Mouse (Mus musculus) liver, embryonic 14.5 days (tissue): ENCODE results near the gene Keap1. TPM values are rescaled to one million over a fixed set of nuclear protein-coding genes. Genes with fewer than 3 reads are reported as not detected.

Source experiments
- ATAC-seq: fragments of 200-750 bp; cut with Nextera tagmentation; 2 replicates; pipeline ENCODE4 v1.8.0; 2017; ENCODE audit warnings: moderate number of reproducible peaks, mild to moderate bottlenecking, moderate library complexity; ENCODE audit not compliant: insufficient read depth
- DNase-seq, 3 experiments: peaks; one replicate each; pipeline ENCODE4 v3.0.0-alpha.2; 2012 to 2013; ENCODE audit warnings: low read depth in 3 of 3, low spot score in 3 of 3
- H3K27ac ChIP-seq: fragments of 300-500 bp; sonication (generic); 2 replicates; pipeline ENCODE4 v1.5.1; 2014; ENCODE audit warnings: moderate library complexity, mild to moderate bottlenecking, control low read depth, inconsistent platforms
- H3K27me3 ChIP-seq: fragments of 300-500 bp; sonication (generic); 2 replicates; pipeline ENCODE4 v1.6.1; 2014; ENCODE audit warnings: mild to moderate bottlenecking, low read length, moderate library complexity; ENCODE audit not compliant: control insufficient read depth, insufficient read depth
- H3K36me3 ChIP-seq: fragments of 300-500 bp; sonication (generic); replicated peaks from 2 replicates; pipeline ENCODE4 v1.6.1; 2014; ENCODE audit warnings: low read depth; ENCODE audit not compliant: control insufficient read depth, insufficient read depth
- H3K4me1 ChIP-seq, 2 experiments: fragments of 200-500 bp in 1 of 2; fragments of 300-500 bp in 1 of 2; sonication (generic) in 1 of 2; replicated peaks; 2 replicates each; pipeline ENCODE4 v1.6.1; 2012 to 2014; ENCODE audit warnings: antibody characterized with exemption in 1 of 2, inconsistent platforms in 1 of 2, low read length in 1 of 2; ENCODE audit not compliant: control insufficient read depth in 2 of 2, insufficient read depth in 2 of 2
- H3K4me2 ChIP-seq: fragments of 300-500 bp; sonication (generic); 2 replicates; pipeline ENCODE4 v1.6.1; 2014; ENCODE audit warnings: low read depth, mild to moderate bottlenecking, control low read depth, moderate library complexity
- H3K4me3 ChIP-seq, 2 experiments: fragments of 200-500 bp in 1 of 2; fragments of 300-500 bp in 1 of 2; sonication (generic) in 1 of 2; 2 replicates each; pipeline ENCODE4 v1.5.1; 2012 to 2014; ENCODE audit warnings: low read depth in 2 of 2, low read length in 2 of 2, mild to moderate bottlenecking in 2 of 2, control low read depth in 1 of 2, inconsistent platforms in 1 of 2, moderate library complexity in 1 of 2; ENCODE audit not compliant: insufficient read depth in 1 of 2
- H3K9ac ChIP-seq: fragments of 300-500 bp; sonication (generic); replicated peaks from 2 replicates; pipeline ENCODE4 v1.6.1; 2014; ENCODE audit warnings: mild to moderate bottlenecking, control low read depth, moderate library complexity
- H3K9me3 ChIP-seq: fragments of 300-500 bp; sonication (generic); 2 replicates; pipeline ENCODE4 v1.6.1; 2016; ENCODE audit warnings: low read length, mixed read lengths; ENCODE audit not compliant: control insufficient read depth
- CTCF ChIP-seq: IDR thresholded peaks from 2 replicates; pipeline ENCODE4 v1.5.1; 2016; ENCODE audit warnings: antibody characterized with exemption, low read depth, control low read depth
- EP300 ChIP-seq: IDR thresholded peaks from 2 replicates; pipeline ENCODE4 v1.6.1; 2016; ENCODE audit warnings: antibody characterized with exemption, low read depth
- WGBS: fragments of 180-500 bp; shearing (Covaris S2); extraction: QIAGEN DNeasy Blood & Tissue Kit; methylation state at CpG from one replicate; pipeline ENCODE4 v1.1.7; 2014; ENCODE audit not compliant: insufficient replicate concordance; 5-methylcytosine and 5-hydroxymethylcytosine counted together
- polyA plus RNA-seq, 2 experiments: library from polyadenylated mRNA; depleted of rRNA in 1 of 2; stranded (reverse) in 1 of 2; unstranded in 1 of 2; fragments of >200 nt; fragmentation: Nextera tagmentation in 1 of 2; extraction: Ambion mirVana in 1 of 2; gene quantifications; 2 replicates each; pipeline versions ENCODE4 v1.2.1 to v1.2.3; 2012 to 2014

Gene Keap1
- polyA plus RNA-seq, 2 experiments = 15.1 to 15.6 TPM

DNA sequence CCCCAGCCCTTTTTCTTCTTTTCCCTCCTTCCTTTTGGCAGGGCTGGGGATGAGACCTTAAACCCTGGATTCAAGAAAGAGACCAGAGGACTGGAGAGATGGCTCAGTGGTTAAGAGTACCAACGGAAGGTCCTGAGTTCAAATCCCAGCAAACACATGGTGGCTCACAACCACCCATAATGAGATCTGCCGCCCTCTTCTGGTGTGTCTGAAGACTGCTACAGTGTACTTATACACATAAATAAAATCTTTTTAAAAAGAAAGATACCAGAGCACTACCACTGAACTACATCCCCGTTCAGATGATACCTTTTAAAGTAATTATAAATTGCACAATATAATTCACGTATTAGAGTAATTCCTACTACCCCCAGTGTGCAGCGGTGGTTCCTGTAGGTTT, 6.3 kb downstream of the Keap1 start:
- no peak overlapping the region for H3K27ac ChIP-seq
- TF ChIP-seq EP300 = no peak
- 0 out of 2 replicates have a peak, but pooled peaks have one; percentile 5 for TF ChIP-seq CTCF
- no peaks in the 10 kb centered on the region for H3K27me3 ChIP-seq
- peaks cover 39% of the 10 kb centered on the region for H3K36me3 ChIP-seq
- no peak overlapping the region for H3K4me3 ChIP-seq
- DNase-seq = no peak
- 77% methylated on average over 5 of the region's 5 CpGs for WGBS
- H3K9ac ChIP-seq = no peak overlapping the region
- H3K4me1 ChIP-seq = peaks cover 7 to 10% of the 10 kb centered on the region in 2 experiments
- H3K9me3 ChIP-seq = no peaks in the 10 kb centered on the region
- no peak for ATAC-seq
- H3K4me2 ChIP-seq = no peak overlapping the region

DNA sequence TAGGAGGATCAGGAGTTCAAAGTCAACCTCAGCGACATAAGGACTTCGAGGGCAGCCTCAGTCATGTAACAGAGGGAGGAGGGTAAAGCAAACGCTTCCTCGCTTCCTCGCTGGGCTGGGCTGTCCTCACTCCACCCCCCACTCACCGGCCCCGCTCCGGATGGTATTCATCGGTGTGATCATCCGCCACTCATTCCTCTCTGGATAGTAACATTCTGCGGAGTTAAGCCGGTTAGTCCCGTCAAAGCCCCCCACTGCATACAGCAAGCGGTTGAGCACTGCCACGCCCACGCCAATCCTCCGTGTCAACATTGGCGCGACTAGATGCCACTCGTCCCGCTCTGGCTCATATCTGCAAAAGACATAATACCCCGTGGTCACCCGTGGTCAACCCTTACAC, 7.6 kb downstream of the Keap1 start:
- H3K27me3 ChIP-seq = no peaks in the 10 kb centered on the region
- 58% methylated on average over 23 of the region's 23 CpGs for WGBS
- ATAC-seq (no peak), DNase-seq (no peak)
- H3K4me1 ChIP-seq = peaks cover 4 to 15% of the 10 kb centered on the region in 2 experiments
- no peak overlapping the region for H3K27ac ChIP-seq
- no peak overlapping the region for H3K4me2 ChIP-seq
- TF ChIP-seq EP300 = no peak
- TF ChIP-seq CTCF = no peak
- H3K9me3 ChIP-seq = no peaks in the 10 kb centered on the region
- H3K9ac ChIP-seq = no peak overlapping the region
- H3K36me3 ChIP-seq = peaks cover 39% of the 10 kb centered on the region
- H3K4me3 ChIP-seq = no peak overlapping the region

DNA sequence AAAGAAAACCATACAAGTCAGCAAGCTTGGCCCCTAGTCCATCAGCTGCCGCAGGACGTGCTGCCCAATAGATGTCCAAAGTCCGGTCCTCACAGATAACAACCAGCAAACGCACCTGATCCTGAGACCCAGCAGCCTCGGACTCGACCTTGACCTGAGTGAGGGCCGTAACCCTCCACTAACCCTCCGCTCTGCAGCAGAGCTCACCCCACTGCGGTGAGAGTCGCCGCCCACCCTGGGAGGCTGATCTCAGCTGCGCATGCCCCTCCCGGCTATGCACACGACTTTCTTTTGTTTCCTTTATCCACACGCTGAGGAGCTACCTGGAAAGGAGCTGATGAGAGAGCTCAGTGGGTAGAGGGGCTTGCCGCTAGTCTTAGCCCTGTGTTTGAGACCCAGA, 11.8 kb downstream of the Keap1 start:
- Histone ChIP-seq H3K4me1 (peaks cover 4 to 26% of the 10 kb centered on the region in 2 experiments), H3K9ac (peak overlapping the region; percentile 51), H3K27me3 (no peaks in the 10 kb centered on the region), H3K4me2 (peak overlapping the region; percentile 67), H3K36me3 (peaks cover 19% of the 10 kb centered on the region), H3K9me3 (no peaks in the 10 kb centered on the region), H3K27ac (no peak overlapping the region), H3K4me3 (peak overlapping the region; percentile 39 to 51)
- no peak for TF ChIP-seq CTCF
- no peak for TF ChIP-seq EP300
- ATAC-seq = peak; percentile 30; the same call in 1 of the 2 replicates
- no peak for DNase-seq
- WGBS = 18% methylated on average over 16 of the region's 16 CpGs

DNA sequence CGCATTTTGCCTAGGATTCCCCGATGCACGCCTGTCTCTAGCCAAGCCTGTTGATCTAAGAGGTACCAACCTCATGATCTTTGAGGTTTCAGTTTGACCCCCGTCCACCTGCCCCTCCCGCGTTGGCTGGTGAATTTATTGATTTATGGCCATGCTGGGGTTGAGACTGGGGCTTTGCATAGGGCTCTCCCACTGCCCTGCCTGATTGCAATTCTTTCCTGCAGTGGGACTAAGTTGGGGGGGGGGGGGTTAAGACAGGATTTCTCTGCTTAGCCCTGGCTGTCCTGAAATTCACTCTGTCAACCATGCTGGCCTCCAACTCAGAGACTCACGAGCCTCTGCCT, 13.8 kb downstream of the Keap1 start:
- peaks cover 9% of the 10 kb centered on the region for H3K36me3 ChIP-seq
- TF ChIP-seq EP300 (no peak), CTCF (no peak)
- H3K9ac ChIP-seq = no peak overlapping the region
- H3K4me1 ChIP-seq = peaks cover 14 to 39% of the 10 kb centered on the region in 2 experiments
- H3K4me2 ChIP-seq = peak overlapping the region; percentile 65
- no peaks in the 10 kb centered on the region for H3K9me3 ChIP-seq
- DNase-seq = no peak
- H3K4me3 ChIP-seq = peak overlapping the region; percentile 39 to 43
- no peak overlapping the region for H3K27ac ChIP-seq
- ATAC-seq = no peak
- WGBS = 8% methylated on average over 7 of the region's 7 CpGs
- no peaks in the 10 kb centered on the region for H3K27me3 ChIP-seq

GRCm38 (mm10) chr9:21224576-21225414, 14.4 kb downstream of the Keap1 start:
- no peak overlapping the region for H3K27ac ChIP-seq
- peak overlapping the region; percentile 65 for H3K4me2 ChIP-seq
- H3K27me3 ChIP-seq = no peaks in the 10 kb centered on the region
- peak overlapping the region; percentile 39 to 43 for H3K4me3 ChIP-seq
- TF ChIP-seq EP300 = no peak
- peak; percentile 9; the same call in 1 of the 2 replicates for TF ChIP-seq CTCF
- WGBS = 18% methylated on average over 26 of the region's 26 CpGs
- H3K36me3 ChIP-seq = peaks cover 5% of the 10 kb centered on the region
- no peak for ATAC-seq
- peaks cover 14 to 39% of the 10 kb centered on the region in 2 experiments for H3K4me1 ChIP-seq
- H3K9me3 ChIP-seq = no peaks in the 10 kb centered on the region
- H3K9ac ChIP-seq = no peak overlapping the region
- DNase-seq = peak in 1 of 3 experiments; percentile 54
